Mouse (Mus musculus): ENCODE data around the gene Ubac2. TPM values are rescaled to one million over a fixed set of nuclear protein-coding genes. Genes with fewer than 3 reads are reported as not detected.

Gene Ubac2
- total RNA-seq, 2 experiments from 2014 or later, result 27.3 to 30.3 TPM

DNA sequence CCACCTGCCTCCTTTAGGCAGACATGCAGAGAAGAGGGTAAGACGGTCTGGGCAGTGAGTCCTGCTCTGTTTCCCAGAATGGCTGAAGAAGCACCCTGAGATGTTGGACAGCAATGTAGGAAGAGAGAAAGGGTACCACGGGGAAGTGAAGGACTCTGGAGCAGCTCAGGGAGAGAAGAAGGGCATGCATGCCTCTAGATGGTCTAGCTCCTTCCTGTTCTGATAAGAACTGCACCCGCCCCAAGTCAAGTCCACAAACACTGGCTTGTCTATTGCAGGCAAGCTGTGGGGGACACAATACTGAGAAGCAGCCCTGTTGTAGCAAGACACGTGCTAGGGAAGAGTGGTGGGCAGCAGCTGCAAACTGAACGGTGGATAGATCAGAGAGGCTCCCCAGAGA lies 133.8 kb downstream of the Ubac2 start:
- DNase-seq (ENCODE audit: extremely low spot score in 1 of 2, low spot score in 2 of 2), result no peak
- intact Hi-C loops (cut with DNase I), result no loop called here

DNA sequence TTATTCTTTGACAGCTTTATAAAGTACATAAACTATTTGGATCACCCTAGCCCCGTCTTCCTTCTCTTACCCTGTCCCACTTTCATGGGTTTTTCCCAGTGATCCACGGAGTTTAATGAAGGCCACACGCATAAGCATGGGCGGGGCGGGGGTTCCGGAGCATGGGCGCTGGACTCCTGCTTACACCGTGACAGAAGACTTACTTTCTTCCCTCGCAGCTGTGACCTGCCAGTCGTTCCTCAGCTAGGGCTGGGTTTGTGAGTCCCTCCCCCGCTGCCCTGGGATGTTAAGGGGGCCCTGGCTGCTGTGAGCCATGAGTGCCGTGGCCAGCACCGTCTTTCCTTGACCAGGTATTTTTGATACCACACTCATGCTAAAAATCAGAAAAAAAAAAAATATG lies 134.4 kb downstream of the Ubac2 start:
- intact Hi-C loops (cut with DNase I), result no loop called here

GRCm38 (mm10) chr14:122013417-122013951 lies 135.1 kb downstream of the Ubac2 start:
- intact Hi-C loops (cut with DNase I), result no loop called here
- peak in 1 of 2 experiments; percentile 36 for DNase-seq (ENCODE audit: extremely low spot score in 1 of 2, low spot score in 2 of 2)

More for the DNA sequence above, 134.4 kb downstream of the Ubac2 start:
- DNase-seq (ENCODE audit: extremely low spot score in 1 of 2, low spot score in 2 of 2), result no peak

GRCm38 (mm10) chr14:122017958-122018357 lies 139.5 kb downstream of the Ubac2 start:
- intact Hi-C loops (cut with DNase I), result no loop called here
- no peak for DNase-seq (ENCODE audit: extremely low spot score in 1 of 2, low spot score in 2 of 2)

DNA sequence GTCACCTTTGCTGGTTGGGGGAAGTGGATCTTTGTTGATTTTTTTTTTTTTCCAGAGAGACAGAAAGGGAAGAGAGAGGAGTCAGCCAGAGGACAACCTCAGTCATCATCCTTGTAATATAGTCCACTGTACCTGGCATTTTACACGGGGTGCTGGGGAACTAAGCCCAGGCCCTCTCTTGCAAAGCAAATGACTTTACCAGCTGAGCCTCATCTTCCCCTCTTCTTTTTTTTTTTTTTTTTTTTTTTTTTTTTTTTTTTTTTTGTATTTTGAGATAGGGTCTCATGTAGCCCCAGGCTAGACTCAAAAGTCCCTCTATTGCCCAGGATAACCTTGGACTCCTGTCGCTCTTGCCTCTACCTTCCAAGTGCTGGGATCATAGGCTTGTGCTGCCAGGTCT lies 141.0 kb downstream of the Ubac2 start:
- DNase-seq (ENCODE audit: extremely low spot score in 1 of 2, low spot score in 2 of 2), result no peak
- intact Hi-C loops (cut with DNase I), result no loop called here

GRCm38 (mm10) chr14:122020567-122020966 lies 142.1 kb downstream of the Ubac2 start:
- no peak for DNase-seq (ENCODE audit: extremely low spot score in 1 of 2, low spot score in 2 of 2)

DNA sequence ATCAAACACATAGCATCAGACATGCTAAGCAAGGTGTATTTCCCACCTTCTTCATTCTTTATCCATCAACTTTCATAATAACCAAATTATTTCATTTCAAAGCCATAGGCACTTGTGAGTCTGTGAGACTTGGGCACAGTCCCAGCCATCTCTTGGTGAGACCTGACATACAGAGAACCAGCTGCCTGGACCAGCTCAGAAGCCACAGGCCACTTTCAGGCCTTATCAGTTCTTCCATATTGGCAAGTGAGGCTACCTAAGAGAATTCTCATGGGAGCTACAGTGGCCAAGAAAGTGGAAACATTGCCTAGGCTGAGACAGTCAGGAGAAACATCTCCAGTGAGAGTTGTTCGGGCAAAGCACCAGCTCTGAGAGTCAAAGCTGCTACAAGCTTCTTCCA lies 144.6 kb downstream of the Ubac2 start:
- intact Hi-C loops (cut with DNase I), result no loop called here
- DNase-seq (ENCODE audit: extremely low spot score in 1 of 2, low spot score in 2 of 2), result peak in 1 of 2 experiments; percentile 8

More at GRCm38 (mm10) chr14:122020567-122020966, 142.1 kb downstream of the Ubac2 start:
- intact Hi-C loops (cut with DNase I), result no loop called here

GRCm38 (mm10) chr14:122023928-122024327 lies 145.5 kb downstream of the Ubac2 start:
- DNase-seq (ENCODE audit: extremely low spot score in 1 of 2, low spot score in 2 of 2), result no peak
- intact Hi-C loops (cut with DNase I), result no loop called here

DNA sequence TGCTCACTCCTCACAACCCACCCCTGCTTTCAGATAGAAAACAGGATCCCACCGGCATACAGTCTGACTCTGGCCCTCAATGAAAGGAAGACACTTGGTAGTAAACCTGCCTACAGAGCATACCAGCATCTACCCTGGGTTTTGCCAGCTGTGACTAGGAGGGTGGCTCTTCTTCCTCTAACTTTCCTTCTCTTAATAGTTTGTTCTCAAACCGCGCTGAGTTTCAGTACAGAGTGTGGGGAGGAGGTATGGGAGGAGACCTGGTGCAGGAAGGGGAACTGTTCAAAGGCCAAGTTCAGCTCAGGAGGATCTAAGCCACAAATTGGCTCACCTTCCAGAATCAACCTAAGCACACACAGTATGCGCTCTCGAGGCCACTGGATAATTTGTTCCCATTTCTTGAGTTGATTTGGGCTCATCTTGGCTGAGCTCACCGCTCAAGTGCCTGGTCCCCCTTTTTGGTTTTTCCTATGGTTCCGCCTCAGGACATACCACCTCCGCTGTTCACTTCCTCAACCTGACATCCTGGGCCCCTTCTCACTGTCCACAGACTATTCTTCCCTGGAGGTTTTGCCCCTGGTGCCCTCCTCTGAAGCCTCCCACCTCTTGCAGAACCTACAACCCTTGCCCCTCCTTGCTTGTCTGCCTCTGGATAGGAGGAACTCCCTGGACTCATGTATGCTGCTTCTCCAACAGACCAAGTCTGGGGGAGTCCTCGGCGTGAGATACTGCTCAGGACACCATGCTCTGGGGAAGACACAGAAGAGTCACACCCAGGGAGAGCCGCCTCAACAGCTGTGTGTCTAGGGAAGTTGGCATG lies 150.7 kb downstream of the Ubac2 start:
- DNase-seq (ENCODE audit: extremely low spot score in 1 of 2, low spot score in 2 of 2), result no peak
- intact Hi-C loops (cut with DNase I), result no loop called here

DNA sequence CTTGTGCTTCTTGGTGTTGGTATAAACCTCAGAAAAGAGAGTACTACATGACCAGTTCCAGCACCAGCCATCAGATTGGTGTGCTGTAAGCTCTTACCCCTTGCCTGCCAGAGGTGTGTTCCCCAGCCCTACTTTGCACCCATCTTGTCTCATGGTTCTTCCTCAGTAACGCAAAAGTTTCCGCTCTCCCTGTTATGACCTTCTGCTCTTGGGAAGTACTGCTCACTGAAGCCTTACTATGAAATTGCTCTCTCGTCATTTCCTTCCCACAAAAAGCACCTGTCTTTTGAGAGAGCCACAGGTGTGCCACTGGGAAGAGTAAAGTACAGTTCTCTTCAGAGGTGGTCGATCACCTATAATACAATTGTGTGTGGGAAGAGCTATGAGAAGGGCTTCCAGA lies 151.4 kb downstream of the Ubac2 start:
- no peak for DNase-seq (ENCODE audit: extremely low spot score in 1 of 2, low spot score in 2 of 2)
- intact Hi-C loops (cut with DNase I), result no loop called here

DNA sequence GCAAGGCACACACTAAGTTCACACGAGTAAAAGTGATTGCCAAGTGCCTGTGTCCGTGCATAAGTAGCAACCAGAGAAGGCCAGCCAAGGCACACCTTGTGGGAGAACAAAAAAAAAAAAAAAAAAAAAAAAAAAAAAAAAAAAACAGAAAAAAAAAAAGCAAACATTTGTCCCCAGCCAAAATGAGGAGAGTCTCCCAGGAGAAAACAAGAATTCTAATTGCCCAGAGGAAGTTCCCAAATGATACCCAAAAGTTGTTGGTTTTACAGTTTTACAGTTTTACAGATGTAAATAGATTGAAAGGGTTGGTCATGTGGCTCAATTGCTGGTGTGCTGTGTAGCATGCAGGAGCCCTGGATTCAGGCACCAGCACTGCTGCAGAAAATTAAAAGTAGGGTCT lies 153.6 kb downstream of the Ubac2 start:
- intact Hi-C loops (cut with DNase I), result no loop called here
- DNase-seq (ENCODE audit: extremely low spot score in 1 of 2, low spot score in 2 of 2), result no peak

- no peak for DNase-seq (ENCODE audit: extremely low spot score in 1 of 2, low spot score in 2 of 2)
- intact Hi-C loops (cut with DNase I), result no loop called here
Measured at GRCm38 (mm10) chr14:122034451-122034850, 156.0 kb downstream of the Ubac2 start, which contains the start of gene Timm8a2. Timm8a2 (plus strand) TSS chr14:122034674.

- no peak for DNase-seq (ENCODE audit: extremely low spot score in 1 of 2, low spot score in 2 of 2)
Measured at GRCm38 (mm10) chr14:122035181-122035580, 156.8 kb downstream of the Ubac2 start.

GRCm38 (mm10) chr14:122035860-122036259 lies 157.4 kb downstream of the Ubac2 start:
- intact Hi-C loops (cut with DNase I), result no loop called here
- DNase-seq (ENCODE audit: extremely low spot score in 1 of 2, low spot score in 2 of 2), result no peak

More at GRCm38 (mm10) chr14:122035181-122035580, 156.8 kb downstream of the Ubac2 start:
- intact Hi-C loops (cut with DNase I), result no loop called here

- no peak for DNase-seq (ENCODE audit: extremely low spot score in 1 of 2, low spot score in 2 of 2)
- intact Hi-C loops (cut with DNase I), result no loop called here
Measured at GRCm38 (mm10) chr14:122038874-122039647, 160.6 kb downstream of the Ubac2 start.

- intact Hi-C loops (cut with DNase I), result no loop called here
- DNase-seq (ENCODE audit: extremely low spot score in 1 of 2, low spot score in 2 of 2), result no peak
Measured at GRCm38 (mm10) chr14:122041413-122041825, 163.0 kb downstream of the Ubac2 start.

GRCm38 (mm10) chr14:122042142-122042694 lies 163.8 kb downstream of the Ubac2 start:
- DNase-seq (ENCODE audit: extremely low spot score in 1 of 2, low spot score in 2 of 2), result no peak
- intact Hi-C loops (cut with DNase I), result no loop called here

DNA sequence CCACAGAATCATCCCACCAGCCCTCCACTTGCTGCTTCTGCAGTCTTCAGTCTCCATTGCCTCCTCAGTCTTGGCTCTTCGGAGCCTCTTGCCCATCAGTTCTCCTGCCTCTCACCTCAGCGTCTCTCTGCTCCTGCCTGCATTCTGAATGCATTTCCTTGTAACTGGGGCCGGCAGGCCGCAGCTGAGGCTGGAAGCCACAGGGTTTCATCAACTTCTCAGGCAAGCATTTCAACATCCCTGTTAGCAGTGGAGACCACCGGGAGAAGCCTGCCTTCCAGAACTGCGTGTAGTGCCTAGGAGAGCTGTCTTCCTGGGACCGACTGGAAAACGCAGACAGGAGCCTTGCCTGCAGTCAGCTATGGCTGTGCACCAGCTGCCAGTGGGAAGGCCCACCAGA lies 169.4 kb downstream of the Ubac2 start:
- no peak for DNase-seq (ENCODE audit: extremely low spot score in 1 of 2, low spot score in 2 of 2)
- intact Hi-C loops (cut with DNase I), result no loop called here

- intact Hi-C loops (cut with DNase I), result no loop called here
Measured at GRCm38 (mm10) chr14:122048816-122049215, 170.4 kb downstream of the Ubac2 start.

More at GRCm38 (mm10) chr14:122048816-122049215, 170.4 kb downstream of the Ubac2 start:
- DNase-seq (ENCODE audit: extremely low spot score in 1 of 2, low spot score in 2 of 2), result no peak

All from left cerebral cortex, postnatal 10 days (tissue).